Mouse (Mus musculus): ENCODE data around the gene Eddm3b. TPM values are rescaled to one million over a fixed set of nuclear protein-coding genes. Genes with fewer than 3 reads are reported as not detected.
A peak's percentile ranks its signal among the peaks of the same experiment; 100 is the strongest.

The Eddm3b gene
- total RNA-seq, 2 experiments from 2014 or later, result not detected

GRCm38 (mm10) chr14:51094096-51094875 lies 19.9 kb upstream of the Eddm3b start:
- DNase-seq (ENCODE audit: low spot score in 2 of 2), result peak; percentile 23 to 44

- DNase-seq (ENCODE audit: low spot score in 2 of 2), result no peak
Observed at GRCm38 (mm10) chr14:51094921-51095320, 19.3 kb upstream of the Eddm3b start.

GRCm38 (mm10) chr14:51095736-51096524 lies 18.3 kb upstream of the Eddm3b start:
- no peak for DNase-seq (ENCODE audit: low spot score in 2 of 2)

- peak; percentile 79 to 90 for DNase-seq (ENCODE audit: low spot score in 2 of 2)
Observed at GRCm38 (mm10) chr14:51098300-51098699, 15.9 kb upstream of the Eddm3b start.

GRCm38 (mm10) chr14:51098921-51099320 lies 15.3 kb upstream of the Eddm3b start:
- DNase-seq (ENCODE audit: low spot score in 2 of 2), result no peak

- no peak for DNase-seq (ENCODE audit: low spot score in 2 of 2)
Observed at GRCm38 (mm10) chr14:51101284-51101683, 12.9 kb upstream of the Eddm3b start.

GRCm38 (mm10) chr14:51103217-51103616 lies 11.0 kb upstream of the Eddm3b start:
- peak; percentile 72 to 85 for DNase-seq (ENCODE audit: low spot score in 2 of 2)

GRCm38 (mm10) chr14:51104366-51104765 lies 9.9 kb upstream of the Eddm3b start:
- DNase-seq (ENCODE audit: low spot score in 2 of 2), result no peak

GRCm38 (mm10) chr14:51106449-51106967 lies 7.7 kb upstream of the Eddm3b start:
- DNase-seq (ENCODE audit: low spot score in 2 of 2), result no peak

GRCm38 (mm10) chr14:51111966-51112365 lies 2.3 kb upstream of the Eddm3b start:
- no peak for DNase-seq (ENCODE audit: low spot score in 2 of 2)

GRCm38 (mm10) chr14:51113476-51113875 lies 750 bp upstream of the Eddm3b start:
- DNase-seq (ENCODE audit: low spot score in 2 of 2), result no peak

GRCm38 (mm10) chr14:51125684-51126083 lies 11.5 kb downstream of the Eddm3b start:
- no peak for DNase-seq (ENCODE audit: low spot score in 2 of 2)

- no peak for DNase-seq (ENCODE audit: low spot score in 2 of 2)
Observed at GRCm38 (mm10) chr14:51127648-51128258, 13.5 kb downstream of the Eddm3b start.

GRCm38 (mm10) chr14:51128775-51129623 lies 14.8 kb downstream of the Eddm3b start:
- no peak for DNase-seq (ENCODE audit: low spot score in 2 of 2)

GRCm38 (mm10) chr14:51129624-51129975 lies 15.4 kb downstream of the Eddm3b start:
- DNase-seq (ENCODE audit: low spot score in 2 of 2), result no peak

- DNase-seq (ENCODE audit: low spot score in 2 of 2), result no peak
Observed at GRCm38 (mm10) chr14:51130315-51130940, 16.2 kb downstream of the Eddm3b start.

GRCm38 (mm10) chr14:51131086-51131815 lies 17.0 kb downstream of the Eddm3b start:
- DNase-seq (ENCODE audit: low spot score in 2 of 2), result no peak

GRCm38 (mm10) chr14:51132372-51132771 lies 18.1 kb downstream of the Eddm3b start:
- no peak for DNase-seq (ENCODE audit: low spot score in 2 of 2)

- no peak for DNase-seq (ENCODE audit: low spot score in 2 of 2)
Observed at GRCm38 (mm10) chr14:51140342-51140741, 26.1 kb downstream of the Eddm3b start.

- DNase-seq (ENCODE audit: low spot score in 2 of 2), result no peak
Observed at GRCm38 (mm10) chr14:51142119-51142518, 27.9 kb downstream of the Eddm3b start.

All from layer of hippocampus, postnatal 14 days (tissue).